Mouse (Mus musculus) kidney, postnatal 10 days (tissue): ENCODE measurements around the gene Cldn19.
"Not testable (repeated sequence)": the region's sequence is repeated elsewhere in the genome, so short reads cannot be mapped to it uniquely, and the experiment has no call there.

Source experiments
- DNase-seq: peaks from one replicate; pipeline ENCODE4 v3.0.0; 2021; ENCODE audit warnings: mixed read lengths

Cldn19 gene

DNA sequence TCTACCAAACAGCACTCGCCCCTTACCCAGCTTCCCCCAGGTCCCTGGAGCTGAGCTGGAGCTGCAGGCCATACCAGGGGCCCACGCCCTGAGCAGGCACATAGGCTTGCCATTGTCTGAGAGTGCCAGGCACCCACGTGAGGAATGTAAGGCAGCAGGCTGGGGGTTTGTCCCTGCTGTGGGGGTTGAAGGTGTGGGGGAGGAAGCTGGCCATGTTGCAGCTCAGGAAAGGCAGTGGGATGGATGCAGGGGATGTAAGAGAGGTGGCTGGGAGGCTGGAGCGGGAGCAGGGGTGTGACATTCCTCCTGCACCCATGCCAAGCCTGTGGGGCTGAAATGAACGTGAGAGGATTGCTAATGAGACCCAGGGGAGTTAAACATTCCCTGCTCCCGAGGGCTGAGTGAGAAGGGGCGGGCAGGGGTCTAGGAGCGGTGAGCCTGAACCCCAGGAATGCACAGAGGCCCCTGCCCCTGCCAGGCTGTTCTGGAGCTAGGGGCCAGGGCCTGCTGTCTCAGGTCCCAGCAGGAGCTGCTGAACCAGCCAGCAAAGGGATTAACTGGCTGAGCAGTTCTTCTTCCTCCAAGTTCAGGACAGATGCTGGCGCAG, 1.1 kb upstream of the Cldn19 start:
- peak; percentile 71 for DNase-seq

DNA sequence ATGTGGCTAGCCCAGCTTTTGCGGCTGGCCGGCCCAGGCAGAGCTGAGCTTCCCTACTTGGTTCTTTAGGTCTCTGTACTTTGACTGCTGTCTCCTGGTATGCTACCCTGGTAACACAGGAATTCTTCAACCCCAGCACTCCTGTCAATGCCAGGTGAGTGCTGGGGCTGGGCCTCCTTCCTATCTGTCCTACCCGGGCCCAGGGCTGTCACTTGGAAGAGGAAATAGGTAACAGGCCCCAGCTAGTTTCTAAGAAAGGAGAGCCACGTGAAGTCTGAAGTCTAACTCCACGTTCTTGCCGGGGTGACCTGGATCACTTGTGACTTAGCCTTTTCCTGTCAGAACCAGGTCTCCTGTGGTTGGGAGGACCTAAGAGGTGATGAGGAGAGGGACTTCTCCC, 1.9 kb downstream of the Cldn19 start:
- no peak for DNase-seq

DNA sequence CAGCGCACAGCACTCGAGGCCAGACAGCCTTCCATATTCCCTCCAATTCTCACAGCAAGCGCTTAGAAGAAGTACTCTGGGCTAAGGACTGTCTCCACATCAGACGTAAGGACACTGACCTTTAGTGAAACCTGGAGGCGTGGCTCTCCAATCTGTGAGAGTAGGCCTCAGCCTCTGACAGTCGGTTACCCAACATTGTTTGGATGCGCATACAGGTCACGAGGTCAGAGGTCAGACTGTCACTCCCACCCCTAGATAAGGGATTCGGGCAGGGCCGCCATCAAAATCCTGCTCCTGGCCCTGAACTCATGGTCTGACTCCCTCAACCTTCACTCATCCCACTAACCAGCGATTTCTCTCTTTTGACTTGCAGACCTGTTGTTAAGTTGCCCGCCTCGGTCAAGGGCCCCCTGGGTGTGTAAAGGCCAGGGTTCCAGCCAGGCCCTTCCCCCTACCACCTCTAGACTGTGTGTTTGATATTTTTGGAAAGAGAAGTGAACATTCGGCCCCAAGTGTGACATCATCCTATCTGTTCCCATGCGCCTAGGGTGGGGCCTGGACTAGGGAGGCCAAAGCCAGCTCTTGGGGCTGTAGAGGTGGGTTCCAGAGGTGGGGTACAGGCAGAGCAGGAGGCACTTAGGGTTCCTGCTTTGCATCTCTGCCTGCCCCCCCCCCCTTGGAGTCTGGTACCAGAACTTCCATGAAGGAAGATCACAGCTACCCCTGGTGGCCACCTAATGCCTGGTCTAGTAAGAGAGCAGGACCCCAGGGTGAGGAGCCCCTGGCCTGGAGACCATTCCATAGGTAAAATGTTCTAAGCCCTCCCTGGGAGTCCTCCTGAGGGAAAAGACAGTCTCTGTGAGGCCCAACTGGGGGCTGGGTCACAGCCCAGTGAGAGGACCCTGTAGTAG, 4.4 kb downstream of the Cldn19 start:
- peak; percentile 42 for DNase-seq

DNA sequence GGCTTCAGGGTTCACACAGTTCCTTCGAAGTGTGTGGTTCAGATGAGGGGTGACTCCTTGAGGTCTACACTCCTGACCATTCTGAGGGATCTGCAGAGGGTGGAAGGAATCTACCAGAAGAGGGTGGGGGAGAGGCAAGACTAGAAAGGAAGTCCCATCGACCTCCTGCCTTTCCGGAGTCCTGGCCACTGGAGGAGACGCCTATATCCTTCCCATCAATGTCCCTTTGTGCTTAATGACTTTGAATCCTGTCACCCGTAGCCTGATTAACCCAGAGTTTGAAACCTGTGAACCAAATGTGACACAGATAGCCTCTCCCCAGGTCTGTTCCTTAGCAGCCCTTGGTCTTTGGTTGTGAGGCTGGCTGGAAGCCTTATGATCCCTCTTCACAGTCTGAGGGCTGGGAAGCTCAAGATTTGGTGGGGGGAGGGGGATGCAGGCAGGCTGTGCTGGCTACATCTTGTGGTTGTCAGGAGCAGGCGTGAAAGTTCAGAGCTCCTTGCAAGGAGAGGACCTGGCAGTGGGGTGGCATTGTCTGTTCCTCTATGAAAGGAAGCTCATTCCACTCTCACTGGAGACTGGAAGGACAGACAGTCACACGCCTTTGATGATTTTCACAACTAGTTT, 6.0 kb downstream of the Cldn19 start:
- DNase-seq = no peak

DNA sequence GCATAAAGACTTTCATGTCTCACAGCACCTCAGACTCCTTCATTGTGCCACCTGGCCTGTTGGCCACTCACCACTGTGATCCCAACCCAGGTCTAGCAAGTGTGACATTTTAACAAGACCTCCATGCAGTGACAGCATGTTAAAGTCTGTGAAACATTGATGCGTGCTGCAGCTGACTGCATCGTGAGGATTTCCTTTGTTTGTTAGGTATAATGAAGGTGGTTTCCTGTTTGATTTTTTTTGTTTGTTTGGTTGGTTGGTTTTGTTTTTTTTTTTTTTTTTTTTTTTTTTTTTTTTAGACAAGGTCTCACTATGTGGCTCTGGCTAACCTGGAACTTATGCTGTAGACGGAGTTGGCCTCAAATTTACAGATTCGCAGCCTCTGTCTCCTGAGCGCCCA, 7.3 kb downstream of the Cldn19 start:
- DNase-seq = no peak

DNA sequence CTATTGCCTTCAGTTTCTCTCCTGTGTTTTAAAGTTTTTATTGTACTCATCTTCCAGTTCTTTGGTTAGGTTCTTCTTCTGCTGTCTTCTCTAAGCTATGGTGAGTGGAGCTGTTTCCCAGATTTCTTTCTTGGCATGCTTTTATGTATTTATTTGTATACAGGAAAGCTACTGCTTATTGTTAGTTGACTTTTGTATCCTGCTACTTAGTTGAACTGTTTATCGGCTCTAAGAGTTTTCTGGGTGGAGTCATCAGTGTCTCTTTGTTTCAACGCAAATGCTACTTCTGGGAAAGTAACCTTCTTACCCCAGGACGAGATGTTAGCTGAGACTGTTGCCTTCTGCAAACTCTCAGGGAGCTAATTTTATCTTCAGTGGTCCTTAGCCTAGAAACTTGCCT, 8.2 kb downstream of the Cldn19 start:
- no peak for DNase-seq

DNA sequence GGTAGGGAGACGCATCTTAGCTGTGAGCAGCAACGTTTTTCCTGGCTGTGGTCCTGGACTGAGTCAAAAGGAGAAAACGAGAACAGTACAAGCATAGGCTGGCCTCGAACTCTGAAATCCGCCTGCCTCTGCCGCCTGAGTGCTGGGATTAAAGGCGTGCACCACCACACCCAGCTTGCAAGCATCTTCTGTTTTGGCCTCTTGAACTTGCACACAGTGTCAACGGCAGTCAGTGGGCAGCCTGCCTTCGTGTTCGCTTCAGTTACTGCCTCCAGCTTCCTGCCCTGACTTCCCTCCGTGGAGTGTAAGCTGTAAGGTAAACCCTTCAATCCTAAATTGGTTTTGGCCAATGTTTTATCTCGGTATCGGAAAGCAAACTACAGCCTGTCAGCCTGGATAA, 11.4 kb downstream of the Cldn19 start:
- DNase-seq = no peak

DNA sequence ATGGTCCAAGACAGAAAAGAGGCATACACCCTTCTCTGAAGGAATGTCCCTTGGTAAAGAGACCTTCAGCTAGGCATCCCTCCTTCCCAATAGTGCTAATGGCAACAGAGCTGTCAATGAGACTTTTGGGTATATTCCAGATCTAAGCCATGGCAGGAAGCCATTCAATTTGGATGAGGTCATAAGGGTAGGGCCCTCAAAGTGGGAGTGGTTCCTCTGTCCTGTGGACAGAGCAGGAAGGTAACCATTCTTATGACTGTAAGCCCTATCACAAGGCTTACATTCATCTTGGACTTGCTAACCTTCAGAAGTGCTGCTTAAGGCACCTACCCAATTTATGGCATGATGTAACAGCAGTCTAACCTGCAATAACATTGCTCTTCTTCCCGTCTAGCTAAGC, 19.4 kb downstream of the Cldn19 start:
- DNase-seq = no peak

DNA sequence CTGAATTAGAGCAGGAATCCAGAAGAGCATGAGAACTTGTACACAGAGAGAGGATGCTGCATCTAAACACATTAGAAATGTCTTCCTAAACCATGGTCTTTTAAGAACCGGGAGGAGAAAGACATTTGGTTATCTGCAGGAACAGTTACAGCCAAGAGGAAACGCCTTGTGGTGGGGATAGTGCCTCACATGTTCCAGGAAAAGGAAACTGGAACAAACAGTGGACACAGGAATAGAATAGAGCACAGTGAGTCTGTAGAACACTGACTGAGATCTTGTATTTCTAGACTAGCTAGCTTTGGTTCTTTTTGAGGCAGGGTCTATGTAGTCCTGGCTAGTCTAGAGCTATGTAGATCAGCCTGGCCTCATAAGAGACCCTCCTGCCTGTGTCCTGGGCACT, 20.0 kb downstream of the Cldn19 start:
- no peak for DNase-seq

DNA sequence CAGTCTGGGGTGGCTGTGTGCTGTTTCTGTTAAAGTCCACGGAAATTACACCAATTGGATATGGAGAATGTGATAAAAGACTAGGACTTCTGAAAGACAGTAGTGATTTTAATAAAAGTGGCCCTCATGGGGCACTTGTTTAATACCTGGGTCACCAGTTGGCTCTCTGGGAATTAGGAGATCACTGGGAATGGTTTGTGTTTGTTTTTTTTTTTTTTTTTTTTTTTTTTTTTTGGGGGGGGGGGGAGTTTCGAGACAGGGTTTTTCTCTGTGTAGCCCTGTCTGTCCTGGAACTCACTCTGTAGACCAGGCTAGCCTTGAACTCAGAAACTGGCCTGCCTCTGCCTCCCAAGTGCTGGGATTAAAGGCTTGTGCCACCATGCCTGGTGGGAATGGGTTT, 20.5 kb downstream of the Cldn19 start:
- DNase-seq = no peak

DNA sequence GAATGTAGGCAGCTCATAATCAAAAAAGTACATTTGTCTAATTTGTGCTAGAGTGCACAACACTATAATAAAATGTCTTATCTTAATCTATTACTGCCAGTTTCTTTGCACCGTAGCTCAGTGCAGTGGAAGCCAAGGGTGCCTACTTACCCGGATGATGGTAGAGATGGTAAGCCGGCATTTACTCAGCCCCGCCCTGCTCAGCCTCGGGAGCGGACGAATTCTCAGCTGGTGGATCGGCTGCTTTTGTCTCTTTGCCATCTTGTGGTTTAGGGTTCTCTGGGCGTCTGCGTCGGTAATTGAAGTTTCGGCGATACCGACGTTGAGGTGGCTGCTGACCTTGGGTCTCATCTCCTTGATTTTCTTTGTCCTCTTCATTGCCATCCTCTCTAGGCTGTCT, 23.6 kb downstream of the Cldn19 start:
- not testable (repeated sequence) for DNase-seq

DNA sequence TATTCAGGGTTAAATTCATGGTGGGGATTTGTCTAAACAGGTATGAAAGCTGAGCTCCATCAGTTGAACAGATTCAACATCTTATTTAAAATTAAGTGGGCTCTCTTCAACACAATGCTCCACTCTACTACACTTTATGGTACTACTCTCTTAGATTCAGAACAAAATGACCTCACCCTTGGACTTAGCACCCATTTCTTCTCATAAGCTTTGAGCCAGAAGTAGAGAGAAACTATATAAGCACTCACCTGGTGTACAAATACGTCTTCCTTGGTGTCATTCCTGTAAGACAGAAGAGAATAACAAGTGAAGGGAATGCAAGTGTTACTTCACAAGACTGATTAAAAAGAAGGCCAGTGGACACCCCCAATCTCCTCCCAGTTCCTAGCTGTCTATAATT, 29.6 kb downstream of the Cldn19 start:
- no peak for DNase-seq

DNA sequence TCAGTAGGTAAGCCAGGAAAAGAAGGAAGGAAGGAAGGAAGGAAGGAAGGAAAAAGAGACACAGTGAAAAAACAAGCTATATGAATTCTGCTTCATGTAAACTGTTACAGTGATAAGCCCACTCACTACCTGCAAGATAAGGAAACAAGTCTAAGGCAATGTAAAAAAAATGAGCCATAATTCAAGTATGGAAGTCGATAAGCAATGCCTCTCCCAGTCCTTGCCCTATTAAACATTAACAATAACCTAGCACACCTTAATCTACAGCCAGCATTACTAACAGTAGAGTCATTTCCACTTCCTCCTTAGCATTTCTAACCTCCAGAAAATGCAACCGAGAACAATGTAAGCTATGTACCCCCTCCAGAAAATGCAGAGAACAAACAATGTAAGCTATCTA, 30.1 kb downstream of the Cldn19 start:
- no peak for DNase-seq

DNA sequence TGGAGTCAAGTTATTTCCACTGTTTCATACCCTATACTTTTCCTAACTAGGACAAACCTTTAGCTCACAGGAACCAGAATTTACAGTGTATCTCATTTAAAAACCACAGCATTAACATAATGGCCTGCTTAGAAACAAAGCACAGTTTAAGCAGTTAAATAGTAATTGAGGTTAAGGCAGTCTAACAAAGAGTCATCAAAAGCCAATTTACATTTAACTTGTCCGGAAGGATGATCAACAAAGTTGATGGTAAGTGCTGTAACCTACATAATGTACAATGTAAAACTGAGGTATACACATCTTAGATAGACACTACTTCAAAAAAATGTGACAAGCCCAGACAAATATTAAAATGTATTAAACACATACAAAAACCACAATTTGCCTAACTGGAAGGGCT, 36.7 kb downstream of the Cldn19 start:
- no peak for DNase-seq

DNA sequence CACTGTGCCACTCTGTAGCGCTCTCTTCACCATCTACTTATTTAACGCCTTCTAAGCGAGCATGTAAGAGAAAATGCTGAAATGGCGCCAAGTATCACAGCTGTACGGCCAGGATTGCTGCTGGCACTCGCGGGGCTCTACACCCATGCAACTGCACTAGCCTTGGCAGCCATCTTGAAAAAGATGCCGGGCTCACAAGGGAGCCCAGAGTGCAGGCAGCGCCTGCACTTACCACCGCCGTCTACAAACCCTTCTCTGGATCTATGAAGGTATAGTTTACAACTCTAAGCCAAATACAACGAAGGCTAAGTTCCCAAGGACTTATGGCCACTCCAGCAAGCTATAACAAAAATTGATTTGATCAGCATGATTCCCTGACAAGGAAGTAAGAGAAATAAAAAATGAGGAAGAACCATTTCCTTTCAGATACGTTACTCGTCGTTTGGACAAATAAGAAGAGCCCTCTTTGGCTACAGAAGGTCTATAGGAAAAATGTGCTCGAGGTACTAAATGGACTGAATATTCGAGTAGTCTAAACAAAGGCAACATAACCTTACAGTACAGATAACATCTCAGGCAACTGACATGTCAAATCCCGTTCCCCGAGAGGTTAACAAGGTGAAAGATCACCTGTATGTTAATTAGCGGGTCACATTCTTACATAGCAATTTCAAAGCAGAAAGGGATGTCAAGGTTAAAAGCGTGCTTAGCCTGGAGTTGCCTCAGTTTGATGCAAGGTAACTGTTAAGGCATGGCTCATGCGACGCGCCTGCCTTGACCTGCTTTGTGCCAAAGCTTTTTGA, 37.8 kb downstream of the Cldn19 start:
- peak; percentile 67 for DNase-seq

DNA sequence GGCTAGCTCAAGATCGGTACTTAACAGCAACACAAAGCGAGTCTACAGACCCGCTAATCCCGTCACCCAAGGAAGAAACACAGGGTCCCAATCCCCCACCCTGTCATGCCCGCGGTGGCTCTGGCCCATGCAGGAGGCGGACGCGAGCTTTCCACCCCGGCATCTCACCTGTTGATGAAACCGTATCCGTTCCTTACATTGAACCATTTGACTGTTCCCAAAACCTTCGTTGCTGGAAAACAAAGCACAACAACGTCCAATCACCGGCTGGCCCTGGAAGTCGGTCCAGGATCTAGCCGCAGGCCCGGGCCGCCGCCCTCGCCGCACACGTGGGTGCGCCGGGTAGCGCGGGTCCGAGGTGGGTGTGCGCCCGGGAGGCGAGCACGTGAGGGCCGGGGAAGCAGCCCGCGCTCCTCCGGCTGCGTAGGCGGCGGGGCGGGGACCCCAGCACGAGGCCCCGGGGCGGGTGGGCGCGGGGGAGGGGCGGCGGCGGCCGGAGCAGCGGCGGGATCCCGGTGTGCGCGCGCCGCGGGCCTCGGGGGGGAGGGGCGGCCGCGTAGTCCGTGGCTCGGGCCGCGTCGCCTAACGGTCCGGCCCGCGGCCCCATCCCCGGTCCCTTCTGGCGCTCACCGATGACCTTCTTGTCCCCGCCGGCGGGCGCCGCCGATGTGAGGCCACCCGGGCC, 38.5 kb downstream of the Cldn19 start:
- no peak for DNase-seq

DNA sequence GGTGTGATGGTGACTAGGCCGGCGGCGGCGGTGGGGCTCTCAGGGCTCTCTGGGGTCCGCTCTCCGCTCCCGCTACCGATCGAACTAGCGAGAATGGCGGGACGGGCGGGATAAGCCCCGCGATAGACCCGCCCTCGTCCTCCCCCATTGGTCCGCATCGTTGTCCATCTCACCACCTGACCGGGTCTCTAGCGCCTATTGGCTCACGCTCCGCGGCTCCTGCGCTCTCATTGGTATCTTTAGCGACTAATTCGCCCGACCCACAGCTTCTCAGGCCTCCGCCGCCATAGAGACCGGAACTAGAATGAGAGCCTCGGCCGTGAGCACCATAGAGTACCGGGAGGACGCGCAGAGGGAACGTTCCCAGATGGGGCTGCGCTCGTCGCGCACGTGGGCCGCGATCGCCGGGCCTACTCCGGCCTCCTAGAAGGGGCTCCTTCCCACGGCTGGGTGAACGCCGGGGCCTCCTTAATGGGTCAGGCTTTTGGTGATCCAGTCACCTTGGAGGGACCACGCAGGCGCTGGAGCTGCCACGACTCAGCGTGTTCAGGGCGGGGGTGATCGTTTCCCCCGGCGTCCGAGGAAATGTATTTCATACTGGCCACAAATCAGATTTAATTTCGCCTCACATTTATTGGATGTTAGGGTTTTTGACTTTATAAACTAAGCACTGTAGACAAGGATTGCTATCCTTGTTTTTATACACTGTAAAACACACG, 39.4 kb downstream of the Cldn19 start, which contains the start of gene Ybx1:
Gene Ybx1, minus strand, starts transcription at position 190 of the 719 bp plus-strand sequence.
- DNase-seq = peak; percentile 100

DNA sequence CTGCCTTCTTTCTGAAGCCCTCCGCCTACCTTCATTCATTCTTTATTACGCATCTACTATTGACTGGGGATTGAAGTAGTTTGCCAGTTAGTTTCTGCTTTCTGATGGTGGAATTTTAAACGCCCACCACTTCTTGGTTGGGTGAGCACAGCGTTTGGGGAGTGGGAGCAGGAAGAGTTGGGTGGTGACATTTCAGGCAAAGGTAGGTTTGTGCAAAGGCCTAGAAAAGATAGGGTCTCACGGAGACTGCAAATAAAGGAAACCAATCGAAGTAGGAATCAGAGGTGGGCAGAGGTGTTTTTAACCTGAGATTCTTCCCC, 39.9 kb downstream of the Cldn19 start:
- DNase-seq = no peak

DNA sequence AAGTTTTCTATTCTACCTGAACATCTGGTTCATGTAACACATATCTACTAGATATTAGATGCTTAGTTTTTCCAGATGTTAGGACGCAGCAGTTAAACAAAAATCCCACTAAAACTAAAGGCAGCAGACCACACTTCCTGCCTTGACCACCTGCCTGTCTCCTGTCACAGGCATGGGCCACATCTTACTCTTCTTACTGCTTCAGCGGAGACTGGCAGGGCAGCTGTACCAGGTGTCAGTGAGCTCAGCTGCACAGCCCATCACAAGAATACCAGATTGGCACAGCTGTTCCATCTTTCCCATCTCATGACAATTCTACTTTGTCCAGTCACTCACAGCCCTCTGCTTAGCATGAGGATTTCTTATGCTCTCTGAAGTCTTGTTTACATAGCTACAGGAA, 42.1 kb downstream of the Cldn19 start:
- no peak for DNase-seq

DNA sequence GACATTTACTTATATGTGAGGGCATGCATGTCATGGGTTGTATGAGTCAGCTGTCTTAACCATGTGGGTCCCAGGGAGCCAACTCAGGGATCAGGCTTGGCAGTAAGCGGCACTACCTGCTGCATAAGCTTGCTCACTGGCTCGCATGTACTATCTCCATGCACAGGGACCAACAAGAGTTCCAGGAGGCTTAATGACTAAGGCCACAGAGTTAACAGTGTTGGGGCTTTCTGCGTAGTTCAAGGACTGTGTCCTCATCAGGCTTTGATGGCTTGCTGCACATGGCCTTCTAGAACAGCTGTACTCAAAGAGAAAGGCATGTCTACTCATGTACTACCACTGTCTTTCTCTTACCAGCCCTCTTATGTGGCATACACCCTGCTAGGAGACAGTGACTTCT, 45.5 kb downstream of the Cldn19 start:
- no peak for DNase-seq

DNA sequence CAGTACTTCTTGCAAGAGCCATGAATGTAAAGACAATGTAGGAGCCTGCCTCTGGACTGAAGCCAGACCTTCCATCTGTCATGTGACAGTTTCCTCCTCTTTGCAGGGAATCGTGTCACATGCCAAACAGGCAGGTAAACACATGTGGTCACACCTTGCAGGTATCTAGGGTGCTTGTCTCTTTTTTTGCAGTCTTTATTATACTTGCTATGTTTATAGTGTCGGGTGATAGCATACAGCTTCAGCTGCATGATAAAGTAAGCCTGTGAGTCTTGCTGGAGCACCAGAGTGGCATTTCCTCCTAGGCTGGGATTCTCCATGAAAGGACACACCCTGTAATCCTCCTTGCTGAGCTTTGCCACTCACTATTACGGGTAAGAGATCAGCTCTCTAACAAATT, 46.6 kb downstream of the Cldn19 start:
- no peak for DNase-seq

DNA sequence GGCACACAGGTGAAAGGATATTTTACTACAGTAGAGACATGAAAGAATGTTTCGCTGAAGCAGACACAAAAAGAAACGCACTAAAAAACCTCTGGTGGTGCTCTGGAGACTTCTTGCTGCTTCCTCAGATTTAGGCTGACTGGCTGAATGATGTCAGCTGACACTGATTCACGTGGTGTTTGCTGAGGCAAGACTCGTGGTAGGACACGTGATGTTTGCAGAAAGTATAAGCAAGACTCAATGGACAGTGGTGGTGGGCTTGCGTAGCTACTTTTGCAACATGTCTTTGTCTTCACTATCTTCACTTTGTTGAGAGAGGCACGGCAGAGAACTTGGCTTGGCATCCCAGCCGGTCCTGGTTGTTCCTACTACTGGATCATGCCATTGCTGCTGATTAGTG, 48.1 kb downstream of the Cldn19 start:
- no peak for DNase-seq
